Mouse (Mus musculus) erythroblast, embryonic 14.5 days (primary cell): ENCODE measurements around the gene Dnah5.

Experiments
- GATA1 ChIP-seq: IDR thresholded peaks from 2 replicates; pipeline ENCODE4 v1.6.1; 2012; ENCODE audit warnings: low read length, inconsistent platforms, mixed read lengths
- TAL1 ChIP-seq: IDR thresholded peaks from 3 replicates; pipeline ENCODE4 v1.6.1; 2012; ENCODE audit warnings: low read length, inconsistent platforms, mixed read lengths

DNA sequence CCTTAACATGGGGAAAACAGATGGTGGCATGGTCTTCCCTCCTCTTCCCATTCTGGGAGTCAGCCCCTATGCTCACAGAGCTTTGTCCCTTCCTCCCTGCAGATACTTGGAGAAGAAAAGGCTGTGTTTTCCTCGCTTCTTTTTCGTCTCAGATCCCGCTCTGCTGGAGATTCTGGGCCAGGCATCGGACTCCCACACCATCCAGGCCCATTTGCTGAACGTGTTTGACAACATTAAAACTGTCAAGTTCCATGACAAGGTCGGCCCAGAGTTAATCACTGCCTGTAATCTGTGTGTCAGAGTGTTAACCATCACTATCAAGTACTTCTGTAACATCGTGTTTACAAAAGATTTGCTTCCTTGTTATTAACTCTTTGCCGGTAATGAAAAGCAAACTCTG, 103.6 kb downstream of the Dnah5 start:
- TF ChIP-seq GATA1 (no peak), TAL1 (no peak)
